Mouse (Mus musculus): ENCODE results near the gene Sh3bp5l.
"Not testable (repeated sequence)": the region's sequence is repeated elsewhere in the genome, so short reads cannot be mapped to it uniquely, and the experiment has no call there.

Gene Sh3bp5l

GRCm38 (mm10) chr11:58322824-58323569, 7.5 kb upstream of the Sh3bp5l start:
- DNase-seq: peak; percentile 97

- no peak for DNase-seq
Observed at GRCm38 (mm10) chr11:58323570-58324340, 6.8 kb upstream of the Sh3bp5l start.

- no peak for DNase-seq
Observed at GRCm38 (mm10) chr11:58324614-58325229, 5.8 kb upstream of the Sh3bp5l start.

GRCm38 (mm10) chr11:58326781-58327180, 3.7 kb upstream of the Sh3bp5l start:
- DNase-seq: no peak

GRCm38 (mm10) chr11:58329906-58330275, 633 bp upstream of the Sh3bp5l start:
- DNase-seq: no peak

- DNase-seq: peak; percentile 43
Observed at GRCm38 (mm10) chr11:58331149-58331495, 598 bp downstream of the Sh3bp5l start.

GRCm38 (mm10) chr11:58331546-58331945, 1.0 kb downstream of the Sh3bp5l start:
- no peak for DNase-seq

GRCm38 (mm10) chr11:58334746-58335145, 4.2 kb downstream of the Sh3bp5l start:
- no peak for DNase-seq

GRCm38 (mm10) chr11:58346745-58347144, 16.2 kb downstream of the Sh3bp5l start:
- no peak for DNase-seq

- no peak for DNase-seq
Observed at GRCm38 (mm10) chr11:58350628-58351027, 20.1 kb downstream of the Sh3bp5l start.

- no peak for DNase-seq
Observed at GRCm38 (mm10) chr11:58351179-58351578, 20.7 kb downstream of the Sh3bp5l start.

GRCm38 (mm10) chr11:58352681-58353548, 22.4 kb downstream of the Sh3bp5l start:
- DNase-seq: no peak

- no peak for DNase-seq
Observed at GRCm38 (mm10) chr11:58353709-58354108, 23.2 kb downstream of the Sh3bp5l start.

- no peak for DNase-seq
Observed at GRCm38 (mm10) chr11:58354476-58354875, 24.0 kb downstream of the Sh3bp5l start.

GRCm38 (mm10) chr11:58354927-58355326, 24.4 kb downstream of the Sh3bp5l start:
- no peak for DNase-seq

GRCm38 (mm10) chr11:58357042-58357441, 26.5 kb downstream of the Sh3bp5l start:
- DNase-seq: no peak

GRCm38 (mm10) chr11:58357844-58358534, 27.5 kb downstream of the Sh3bp5l start:
- DNase-seq: no peak

GRCm38 (mm10) chr11:58362562-58362961, 32.0 kb downstream of the Sh3bp5l start:
- DNase-seq: not testable (repeated sequence)

GRCm38 (mm10) chr11:58364454-58364853, 33.9 kb downstream of the Sh3bp5l start:
- DNase-seq: no peak

GRCm38 (mm10) chr11:58366191-58366590, 35.7 kb downstream of the Sh3bp5l start:
- not testable (repeated sequence) for DNase-seq

GRCm38 (mm10) chr11:58377273-58377672, 46.7 kb downstream of the Sh3bp5l start:
- DNase-seq: no peak

GRCm38 (mm10) chr11:58377686-58378085, 47.2 kb downstream of the Sh3bp5l start:
- DNase-seq: no peak
